Mouse (Mus musculus) CH12.LX (cell line): ENCODE measurements around the gene Snx30. TPM values are rescaled to one million over a fixed set of nuclear protein-coding genes. Genes with fewer than 3 reads are reported as not detected.

Source experiments
- DNase-seq: peaks from one replicate; pipeline ENCODE4 v3.0.0-alpha.2; 2013; ENCODE audit errors: extremely low read depth
- H3K27ac ChIP-seq: 2 replicates; pipeline ENCODE4 v1.5.1; 2012; ENCODE audit warnings: low read depth, mild to moderate bottlenecking, control low read depth, moderate library complexity; ENCODE audit not compliant: insufficient read depth
- H3K27me3 ChIP-seq: replicated peaks from 2 replicates; pipeline ENCODE3; 2012; ENCODE audit warnings: inconsistent platforms
- H3K36me3 ChIP-seq, 2 experiments: replicated peaks in 1 of 2; 2 replicates each; pipeline versions ENCODE3 to v1.6.1; 2012; ENCODE audit warnings: inconsistent platforms in 1 of 2, low read length in 1 of 2, mild to moderate bottlenecking in 1 of 2, mixed read lengths in 1 of 2, moderate library complexity in 1 of 2; ENCODE audit not compliant: control insufficient read depth in 1 of 2, insufficient read depth in 1 of 2
- H3K4me1 ChIP-seq, 2 experiments: 2 replicates each; pipeline ENCODE4 v1.6.1; 2012; ENCODE audit warnings: inconsistent platforms in 1 of 2, moderate library complexity in 1 of 2; ENCODE audit not compliant: insufficient read depth in 2 of 2, control insufficient read depth in 1 of 2
- H3K4me2 ChIP-seq: 2 replicates; pipeline ENCODE4 v1.6.1; 2012; ENCODE audit warnings: low read depth, mild to moderate bottlenecking, control low read depth; ENCODE audit not compliant: poor library complexity, insufficient read depth, severe bottlenecking
- H3K4me3 ChIP-seq, 3 experiments: fragments of 150-350 bp in 1 of 3; sonication (generic) in 1 of 3; replicated peaks in 1 of 3; 2 replicates each; pipeline versions ENCODE3 to v1.5.1; 2011 to 2012; ENCODE audit warnings: low read depth in 2 of 3, low read length in 2 of 3, mild to moderate bottlenecking in 2 of 3, moderate library complexity in 2 of 3, control low read depth in 1 of 3, improper control_type of control experiment in 1 of 3, inconsistent platforms in 1 of 3, mixed read lengths in 1 of 3; ENCODE audit not compliant: poor library complexity in 1 of 3
- H3K79me2 ChIP-seq: replicated peaks from 2 replicates; pipeline ENCODE4 v1.6.1; 2012; ENCODE audit warnings: mild to moderate bottlenecking, moderate library complexity; ENCODE audit not compliant: control insufficient read depth, poor library complexity, insufficient read depth, severe bottlenecking; ENCODE audit errors: extremely low read depth
- H3K9ac ChIP-seq: 2 replicates; pipeline ENCODE4 v1.6.1; 2012; ENCODE audit warnings: low read depth, mild to moderate bottlenecking, control low read depth, moderate library complexity; ENCODE audit not compliant: insufficient read depth
- H3K9me3 ChIP-seq: replicated peaks from 2 replicates; pipeline ENCODE3; 2012; ENCODE audit warnings: low read length, inconsistent platforms, mixed read lengths
- BHLHE40 ChIP-seq: IDR thresholded peaks from 2 replicates; pipeline ENCODE4 v1.6.1; 2011; ENCODE audit warnings: mild to moderate bottlenecking, low read depth, low read length, improper control_type of control experiment
- CHD1 ChIP-seq: IDR thresholded peaks from 2 replicates; pipeline ENCODE4 v1.6.1; 2012; ENCODE audit warnings: low read depth, low read length, improper control_type of control experiment, inconsistent platforms
- CHD2 ChIP-seq: IDR thresholded peaks from 2 replicates; pipeline ENCODE4 v1.6.1; 2011; ENCODE audit warnings: low read length, improper control_type of control experiment
- CTCF ChIP-seq, 2 experiments: IDR thresholded peaks in 1 of 2; conservative IDR thresholded peaks in 1 of 2; 2 replicates each; pipeline ENCODE4 v1.5.1; 2011 to 2012; ENCODE audit warnings: low read depth in 2 of 2, low read length in 2 of 2, improper control_type of control experiment in 1 of 2, inconsistent platforms in 1 of 2, mild to moderate bottlenecking in 1 of 2, moderate library complexity in 1 of 2
- E2F4 ChIP-seq: IDR thresholded peaks from 2 replicates; pipeline ENCODE4 v1.6.1; 2011; ENCODE audit warnings: low read depth, low read length, improper control_type of control experiment; ENCODE audit not compliant: insufficient replicate concordance
- ELF1 ChIP-seq: IDR thresholded peaks from 2 replicates; pipeline ENCODE4 v1.6.1; 2014; ENCODE audit warnings: low read depth, mild to moderate bottlenecking, inconsistent platforms, low read length, improper control_type of control experiment
- EP300 ChIP-seq: IDR thresholded peaks from 2 replicates; pipeline ENCODE4 v1.6.1; 2011; ENCODE audit warnings: low read length, improper control_type of control experiment
- ETS1 ChIP-seq: conservative IDR thresholded peaks from 2 replicates; pipeline ENCODE4 v1.6.1; 2012; ENCODE audit warnings: low read depth, mild to moderate bottlenecking, inconsistent platforms, low read length, improper control_type of control experiment, moderate library complexity
- GABPA ChIP-seq: IDR thresholded peaks from 2 replicates; pipeline ENCODE4 v1.6.1; 2012; ENCODE audit warnings: low read depth, low read length, improper control_type of control experiment, inconsistent platforms; ENCODE audit not compliant: insufficient replicate concordance
- HCFC1 ChIP-seq: IDR thresholded peaks from 2 replicates; pipeline ENCODE4 v1.6.1; 2012; ENCODE audit warnings: low read depth, mild to moderate bottlenecking, inconsistent platforms, low read length, improper control_type of control experiment
- IRF4 ChIP-seq: IDR thresholded peaks from 2 replicates; pipeline ENCODE4 v1.6.1; 2014; ENCODE audit warnings: low read depth, mild to moderate bottlenecking, inconsistent platforms, low read length, improper control_type of control experiment
- JUN ChIP-seq: IDR thresholded peaks from 2 replicates; pipeline ENCODE4 v1.6.1; 2011; ENCODE audit warnings: low read depth, mild to moderate bottlenecking, low read length, improper control_type of control experiment, moderate library complexity; ENCODE audit not compliant: insufficient read depth
- JUND ChIP-seq: conservative IDR thresholded peaks from 2 replicates; pipeline ENCODE4 v1.6.1; 2011; ENCODE audit warnings: low read depth, low read length, improper control_type of control experiment
- KAT2A ChIP-seq: IDR thresholded peaks from 2 replicates; pipeline ENCODE4 v1.6.1; 2012; ENCODE audit warnings: low read length, improper control_type of control experiment, inconsistent platforms; ENCODE audit not compliant: insufficient replicate concordance
- MAFK ChIP-seq: IDR thresholded peaks from 2 replicates; pipeline ENCODE4 v1.6.1; 2011; ENCODE audit warnings: low read length, improper control_type of control experiment; ENCODE audit not compliant: insufficient replicate concordance
- MAX ChIP-seq: IDR thresholded peaks from 2 replicates; pipeline ENCODE4 v1.6.1; 2011; ENCODE audit warnings: low read length, improper control_type of control experiment
- MAZ ChIP-seq: IDR thresholded peaks from 2 replicates; pipeline ENCODE4 v1.6.1; 2012; ENCODE audit warnings: low read depth, mild to moderate bottlenecking, inconsistent platforms, low read length, improper control_type of control experiment, moderate library complexity
- MEF2A ChIP-seq: IDR thresholded peaks from 2 replicates; pipeline ENCODE4 v1.6.1; 2014; ENCODE audit warnings: low read depth, mild to moderate bottlenecking, inconsistent platforms, low read length, improper control_type of control experiment, borderline replicate concordance
- MXI1 ChIP-seq: IDR thresholded peaks from 2 replicates; pipeline ENCODE4 v1.6.1; 2011; ENCODE audit warnings: mild to moderate bottlenecking, low read depth, low read length, improper control_type of control experiment
- MYC ChIP-seq: IDR thresholded peaks from 2 replicates; pipeline ENCODE4 v1.6.1; 2011; ENCODE audit warnings: low read depth, mild to moderate bottlenecking, improper control_type of control experiment, low read length
- NELFE ChIP-seq: IDR thresholded peaks from 2 replicates; pipeline ENCODE4 v1.6.1; 2011; ENCODE audit warnings: low read depth, low read length, improper control_type of control experiment
- NRF1 ChIP-seq: IDR thresholded peaks from 2 replicates; pipeline ENCODE4 v1.6.1; 2014; ENCODE audit warnings: low read depth, mild to moderate bottlenecking, inconsistent platforms, low read length, improper control_type of control experiment, moderate library complexity
- PAX5 ChIP-seq: IDR thresholded peaks from 2 replicates; pipeline ENCODE4 v1.6.1; 2012; ENCODE audit warnings: low read length, inconsistent platforms, mixed read lengths
- POLR2A ChIP-seq: IDR thresholded peaks from 2 replicates; pipeline ENCODE4 v1.6.1; 2011; ENCODE audit warnings: low read depth, mild to moderate bottlenecking, improper control_type of control experiment, low read length
- POLR2AphosphoS2 ChIP-seq: IDR thresholded peaks from 2 replicates; pipeline ENCODE4 v1.6.1; 2011; ENCODE audit warnings: low read depth, low read length, improper control_type of control experiment
- RAD21 ChIP-seq: IDR thresholded peaks from 2 replicates; pipeline ENCODE4 v1.6.1; 2011; ENCODE audit warnings: low read depth, mild to moderate bottlenecking, low read length, improper control_type of control experiment, moderate library complexity
- RCOR1 ChIP-seq: conservative IDR thresholded peaks from 2 replicates; pipeline ENCODE4 v1.6.1; 2012; ENCODE audit warnings: low read depth, mild to moderate bottlenecking, inconsistent platforms, low read length, improper control_type of control experiment
- SIN3A ChIP-seq: IDR thresholded peaks from 2 replicates; pipeline ENCODE4 v1.6.1; 2012; ENCODE audit warnings: low read length, improper control_type of control experiment, inconsistent platforms
- SMC3 ChIP-seq: IDR thresholded peaks from 2 replicates; pipeline ENCODE4 v1.6.1; 2011; ENCODE audit warnings: low read depth, low read length, improper control_type of control experiment
- TBP ChIP-seq: conservative IDR thresholded peaks from 2 replicates; pipeline ENCODE4 v1.6.1; 2011; ENCODE audit warnings: low read depth, low read length, improper control_type of control experiment
- TCF12 ChIP-seq: IDR thresholded peaks from 2 replicates; pipeline ENCODE4 v1.6.1; 2014; ENCODE audit warnings: low read depth, mild to moderate bottlenecking, inconsistent platforms, low read length, improper control_type of control experiment
- UBTF ChIP-seq: IDR thresholded peaks from 2 replicates; pipeline ENCODE4 v1.6.1; 2012; ENCODE audit warnings: low read depth, mild to moderate bottlenecking, inconsistent platforms, low read length, improper control_type of control experiment, moderate library complexity
- USF1 ChIP-seq: IDR thresholded peaks from 2 replicates; pipeline ENCODE4 v1.6.1; 2014; ENCODE audit warnings: low read depth, mild to moderate bottlenecking, inconsistent platforms, low read length, improper control_type of control experiment
- USF2 ChIP-seq: conservative IDR thresholded peaks from 2 replicates; pipeline ENCODE4 v1.6.1; 2011; ENCODE audit warnings: low read depth, low read length, improper control_type of control experiment
- ZC3H11A ChIP-seq: IDR thresholded peaks from 2 replicates; pipeline ENCODE4 v1.6.1; 2012; ENCODE audit warnings: low read depth, mild to moderate bottlenecking, inconsistent platforms, low read length, improper control_type of control experiment
- ZKSCAN1 ChIP-seq: IDR thresholded peaks from 2 replicates; pipeline ENCODE4 v1.6.1; 2012; ENCODE audit warnings: low read depth, inconsistent platforms, low read length, improper control_type of control experiment, borderline replicate concordance
- ZMIZ1 ChIP-seq: IDR thresholded peaks from 2 replicates; pipeline ENCODE4 v1.6.1; 2012; ENCODE audit warnings: low read depth, mild to moderate bottlenecking, inconsistent platforms, low read length, improper control_type of control experiment
- ZNF384 ChIP-seq: IDR thresholded peaks from 2 replicates; pipeline ENCODE4 v1.6.1; 2012; ENCODE audit warnings: low read depth, low read length, improper control_type of control experiment, inconsistent platforms
- dilution Hi-C: fragments of 300-500 bp; cut with MboI; formaldehyde crosslinking; loops from 2 replicates; pipeline ENCODE4 v1.14.3; 2020; ENCODE audit warnings: low sequenced_read_pairs; ENCODE audit not compliant: extremely low pct_unique_long_range_greater_than_20kb, extremely low pct_ligation_motif_present
- in situ Hi-C: fragments of 300-500 bp; cut with MboI; formaldehyde crosslinking; loops from 3 replicates; pipeline ENCODE4 v1.14.3; 2019; ENCODE audit warnings: low sequenced_read_pairs, low pct_ligation_motif_present, low pct_unique_long_range_greater_than_20kb, mixed read lengths
- polyA plus RNA-seq: library from polyadenylated mRNA; unstranded; fragments of >175 nt; gene quantifications from 2 replicates; pipeline ENCODE4 v1.2.1, GENCODE M21; 2012; ENCODE audit warnings: low read depth; ENCODE audit not compliant: insufficient read length
- total RNA-seq, 2 experiments: library from RNA; depleted of rRNA; stranded (reverse); fragments of 300-350 nt in 1 of 2; fragments of >200 nt in 1 of 2; gene quantifications; 2 replicates each; pipeline ENCODE4 v1.2.3; 2012 to 2014

Snx30 gene
- total RNA-seq (2012; rRNA removed) (8.1 and 8.4 TPM in 2 replicates), total RNA-seq (2014; rRNA removed) (7.9 and 9.7 TPM in 2 replicates), polyA plus RNA-seq (15.9 and 16.9 TPM in 2 replicates)

DNA sequence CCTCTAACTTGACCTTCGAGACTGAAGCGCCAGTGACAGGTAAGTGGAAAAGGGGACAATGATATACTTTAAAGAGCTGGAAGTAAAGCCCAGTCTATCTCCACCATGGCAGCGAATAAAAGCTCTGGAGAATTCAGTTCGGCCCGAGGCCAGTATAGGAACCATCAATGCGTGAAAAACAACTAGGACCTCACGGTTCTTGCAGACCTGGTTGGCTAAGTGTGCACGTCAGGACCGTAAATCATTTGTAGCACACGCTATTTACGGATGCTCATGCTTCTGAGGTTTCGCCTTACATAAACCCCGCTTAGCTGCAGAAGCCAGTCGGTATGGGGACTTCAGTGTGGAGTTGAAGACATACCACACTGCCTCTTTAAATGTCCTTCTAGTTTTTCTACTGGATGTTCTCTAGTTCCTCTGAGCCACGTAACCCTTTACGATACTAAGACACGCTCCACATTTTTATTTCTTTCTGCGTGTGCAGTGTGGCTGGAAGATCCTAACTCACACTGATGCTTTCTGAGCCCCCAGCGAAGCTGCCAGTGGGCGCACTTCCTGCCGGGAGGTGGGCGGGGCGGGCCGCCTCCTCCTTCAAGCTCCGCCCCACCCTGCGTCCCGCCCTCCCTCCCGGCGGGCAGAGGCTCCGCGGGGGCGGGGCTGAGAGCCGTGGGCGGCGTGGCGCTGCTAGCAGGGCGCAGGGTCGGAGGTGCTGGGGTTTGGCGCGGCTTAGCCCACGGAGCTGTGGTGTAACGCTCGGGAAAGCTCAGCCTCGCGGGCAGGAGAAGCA, at the start of gene Snx30:
Snx30 (plus strand) TSS at position 660 of the 787 bp plus-strand sequence.
- in situ Hi-C loops = no loop called here
- H3K4me1 ChIP-seq = peaks cover 17 to 73% of the 10 kb centered on the region in 2 experiments
- no peaks in the 10 kb centered on the region for H3K27me3 ChIP-seq

More for the DNA sequence above, at the start of gene Snx30:
- TF ChIP-seq PAX5 (no peak), POLR2A (peak; percentile 71), CHD2 (no peak), ZMIZ1 (peak; percentile 84), RCOR1 (peak; percentile 69; the same call in 1 of the 2 replicates), SIN3A (peak; percentile 41; the same call in 1 of the 2 replicates), ZKSCAN1 (no peak), RAD21 (no peak), GABPA (no peak), IRF4 (no peak), JUND (no peak), MAZ (peak; percentile 70), MXI1 (peak; percentile 86), CTCF (conservative IDR thresholded peaks at IDR 0.05 in 1 of 2, IDR thresholded peaks at IDR 0.05 in 1 of 2; ENCODE audit: low read depth in 2 of 2, low read length in 2 of 2) (no peak), E2F4 (0 out of 2 replicates have a peak, but pooled peaks have one; percentile 31), MAX (peak; percentile 55), ETS1 (no peak), NRF1 (no peak), USF1 (no peak), USF2 (no peak), ZC3H11A (no peak), MYC (0 out of 2 replicates have a peak, but pooled peaks have one; percentile 33), KAT2A (0 out of 2 replicates have a peak, but pooled peaks have one; percentile 27), ZNF384 (no peak), HCFC1 (peak; percentile 11; the same call in 1 of the 2 replicates), SMC3 (0 out of 2 replicates have a peak, but pooled peaks have one; percentile 2), JUN (no peak), TBP (no peak), BHLHE40 (peak; percentile 63), NELFE (peak; percentile 82), POLR2AphosphoS2 (peak; percentile 61; the same call in 1 of the 2 replicates), TCF12 (peak; percentile 57; the same call in 1 of the 2 replicates), UBTF (no peak; the same call in 1 of the 2 replicates), EP300 (peak; percentile 21; the same call in 1 of the 2 replicates), ELF1 (peak; percentile 82), MEF2A (peak; percentile 59), MAFK (no peak), CHD1 (peak; percentile 91)
- Histone ChIP-seq H3K9ac (peak within 1 kb of the TSS; percentile 77), H3K9me3 (no peaks in the 10 kb centered on the region), H3K36me3 (peaks cover 0 to 18% of the 10 kb centered on the region in 2 experiments), H3K4me2 (peak within 1 kb of the TSS; percentile 94), H3K27ac (peak within 1 kb of the TSS; percentile 90), H3K4me3 (peak within 1 kb of the TSS; percentile 77 to 95 (median 93)), H3K79me2 (peaks cover 10% of the 10 kb centered on the region)
- DNase-seq = peak; percentile 85
- dilution Hi-C loops = no loop called here
